Mouse (Mus musculus) ovary, adult 18-20 months (tissue): ENCODE results near the gene Erlin1.

Experiments
- DNase-seq: peaks from one replicate; pipeline ENCODE4 v3.0.0; 2022; ENCODE audit warnings: low spot score, mixed read lengths

Erlin1 gene

GRCm38 (mm10) chr19:43998802-43999527 is 70.6 kb downstream of the Erlin1 start:
- no peak for DNase-seq

- no peak for DNase-seq
Measured at GRCm38 (mm10) chr19:43998101-43998500, 71.5 kb downstream of the Erlin1 start.

- no peak for DNase-seq
Measured at GRCm38 (mm10) chr19:43995427-43995826, 74.2 kb downstream of the Erlin1 start.

- DNase-seq, result no peak
Measured at GRCm38 (mm10) chr19:43992464-43992863, 77.1 kb downstream of the Erlin1 start.

GRCm38 (mm10) chr19:43990362-43990761 is 79.2 kb downstream of the Erlin1 start:
- no peak for DNase-seq

- no peak for DNase-seq
Measured at GRCm38 (mm10) chr19:43986069-43986794, 83.4 kb downstream of the Erlin1 start, which contains the start of gene Cpn1. Cpn1 (minus strand) TSS chr19:43986556.
